Mouse (Mus musculus) lung, adult 2 months (tissue): ENCODE measurements around the gene Tln2.

Experiments
- CTCF ChIP-seq: fragments of 200-500 bp; IDR thresholded peaks from 2 replicates; pipeline ENCODE4 v1.5.1; 2011; ENCODE audit warnings: mild to moderate bottlenecking, low read length, control low read depth; ENCODE audit not compliant: insufficient read depth
- POLR2A ChIP-seq: fragments of 200-500 bp; IDR thresholded peaks from 2 replicates; pipeline ENCODE4 v1.6.1; 2011; ENCODE audit warnings: low read depth, mild to moderate bottlenecking, control low read depth, low read length, borderline replicate concordance; ENCODE audit errors: extremely low read depth

DNA sequence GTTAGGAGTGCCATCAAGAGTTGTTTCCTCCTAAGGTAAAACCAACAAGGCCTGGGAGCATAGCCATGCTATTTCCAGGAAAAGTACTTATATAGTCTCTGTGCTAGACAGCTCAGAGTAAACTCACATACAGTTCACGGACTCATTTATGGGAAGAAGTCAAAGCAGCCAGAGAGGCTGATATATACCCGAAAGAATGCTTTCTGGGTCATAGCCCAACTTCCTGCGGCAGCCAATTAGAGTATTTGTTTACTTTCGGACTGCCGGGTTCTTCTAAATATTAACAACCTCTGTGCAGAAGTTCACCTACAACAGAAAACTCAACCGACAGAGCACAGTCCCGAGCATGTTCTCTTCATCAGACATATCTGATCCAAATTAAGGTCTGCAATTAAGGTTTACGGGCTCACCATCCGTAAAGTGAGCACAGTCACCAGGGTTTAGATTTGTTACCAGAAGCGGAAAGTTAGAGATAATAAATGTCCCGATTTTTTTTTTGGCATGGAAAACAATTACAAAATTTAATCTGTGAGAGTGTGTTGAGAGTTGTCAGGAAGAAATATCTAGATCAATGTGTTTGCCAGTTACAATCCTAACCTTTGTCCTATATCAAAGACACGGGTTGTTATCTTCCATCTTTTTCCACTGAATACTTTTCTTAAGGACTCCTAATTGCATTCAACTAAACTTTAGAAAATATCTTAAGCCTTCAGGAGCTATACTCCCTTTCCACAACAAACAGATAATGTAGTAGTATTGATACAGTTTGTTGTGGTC, 323.9 kb downstream of the Tln2 start:
- no peak for TF ChIP-seq CTCF
- no peak for TF ChIP-seq POLR2A
